Mouse (Mus musculus) hindbrain, embryonic 11.5 days (tissue): ENCODE results near the gene Slc30a2. TPM values are rescaled to one million over a fixed set of nuclear protein-coding genes. Genes with fewer than 3 reads are reported as not detected.

Source experiments
- ATAC-seq: fragments of 200-750 bp; cut with Nextera tagmentation; 2 replicates; pipeline ENCODE4 v1.8.0; 2017; ENCODE audit warnings: mild to moderate bottlenecking, moderate TSS enrichment, moderate library complexity; ENCODE audit not compliant: low FRiP score
- DNase-seq: peaks from one replicate; pipeline ENCODE4 v3.0.0-alpha.2; 2015; ENCODE audit warnings: low spot score
- H3K27ac ChIP-seq: fragments of 300-500 bp; sonication (generic); 2 replicates; pipeline ENCODE4 v1.5.1; 2014; ENCODE audit warnings: mild to moderate bottlenecking, low read depth, low read length
- H3K27me3 ChIP-seq: fragments of 300-500 bp; sonication (generic); 2 replicates; pipeline ENCODE4 v1.6.1; 2014; ENCODE audit warnings: mild to moderate bottlenecking, low read length, moderate library complexity, mixed read lengths; ENCODE audit not compliant: control insufficient read depth, insufficient read depth
- H3K36me3 ChIP-seq: fragments of 300-500 bp; sonication (generic); 2 replicates; pipeline ENCODE4 v1.6.1; 2014; ENCODE audit warnings: mild to moderate bottlenecking, low read length, moderate library complexity, mixed read lengths; ENCODE audit not compliant: control insufficient read depth, insufficient read depth
- H3K4me1 ChIP-seq: fragments of 300-500 bp; sonication (generic); replicated peaks from 2 replicates; pipeline ENCODE4 v1.6.1; 2014; ENCODE audit warnings: low read length, mixed read lengths; ENCODE audit not compliant: control insufficient read depth, insufficient read depth
- H3K4me2 ChIP-seq: fragments of 300-500 bp; sonication (generic); replicated peaks from 2 replicates; pipeline ENCODE4 v1.6.1; 2014; ENCODE audit warnings: mild to moderate bottlenecking, low read depth, low read length
- H3K4me3 ChIP-seq: fragments of 300-500 bp; sonication (generic); 2 replicates; pipeline ENCODE4 v1.5.1; 2014; ENCODE audit warnings: low read depth, low read length
- H3K9ac ChIP-seq: fragments of 300-500 bp; sonication (generic); 2 replicates; pipeline ENCODE4 v1.6.1; 2014; ENCODE audit warnings: low read depth, low read length
- H3K9me3 ChIP-seq: fragments of 300-500 bp; sonication (generic); 2 replicates; pipeline ENCODE4 v1.6.1; 2016; ENCODE audit warnings: low read length; ENCODE audit not compliant: control insufficient read depth
- WGBS: fragments of 180-500 bp; shearing (Covaris S2); extraction: QIAGEN DNeasy Blood & Tissue Kit; methylation state at CpG from one replicate; pipeline ENCODE4 v1.1.7; 2014; 5-methylcytosine and 5-hydroxymethylcytosine counted together
- polyA plus RNA-seq: library from polyadenylated mRNA; unstranded; fragments of >200 nt; fragmentation: Nextera tagmentation; extraction: Ambion mirVana; gene quantifications from 2 replicates; pipeline ENCODE4 v1.2.1, GENCODE M21; 2014

Gene Slc30a2
- polyA plus RNA-seq, 1 experiment from 2014 or later, result not detected

- no peaks in the 10 kb centered on the region; the same call in 1 of the 2 replicates for H3K4me1 ChIP-seq
- DNase-seq (peak; percentile 58), ATAC-seq (no peak)
- no peak overlapping the region for H3K9ac ChIP-seq
- H3K4me3 ChIP-seq, result no peak overlapping the region
- H3K4me2 ChIP-seq, result no peak overlapping the region
- no peaks in the 10 kb centered on the region for H3K27me3 ChIP-seq
- H3K36me3 ChIP-seq, result no peaks in the 10 kb centered on the region
- no peaks in the 10 kb centered on the region for H3K9me3 ChIP-seq
- 23% methylated on average over 12 of the region's 12 CpGs for WGBS
- no peak overlapping the region for H3K27ac ChIP-seq
Observed at GRCm38 (mm10) chr4:134393026-134393425, 50.0 kb downstream of the Slc30a2 start.

DNA sequence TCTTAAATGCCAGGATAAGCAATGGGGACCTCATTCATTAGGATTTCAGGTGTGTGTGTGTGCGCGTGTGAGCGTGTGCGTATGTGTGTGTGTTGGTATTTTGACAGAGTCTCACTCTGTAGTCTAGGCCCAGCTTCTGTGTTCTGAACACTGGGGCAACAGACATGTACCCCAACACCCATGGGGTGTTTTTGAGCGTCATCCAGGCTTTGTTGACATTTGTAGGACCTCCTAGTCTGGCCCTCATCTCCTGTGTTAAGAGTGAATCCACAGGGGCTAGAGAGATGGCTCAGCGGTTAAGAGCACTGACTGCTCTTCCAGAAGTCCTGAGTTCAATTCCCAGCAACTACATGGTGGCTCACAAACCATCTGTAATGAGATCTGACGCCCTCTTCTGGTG, 52.2 kb downstream of the Slc30a2 start:
- H3K4me2 ChIP-seq, result no peak overlapping the region
- WGBS, result 94% methylated on average over 7 of the region's 7 CpGs
- H3K9me3 ChIP-seq, result no peaks in the 10 kb centered on the region

GRCm38 (mm10) chr4:134395977-134396825, 53.2 kb downstream of the Slc30a2 start, which contains the start of gene Pafah2:
Gene Pafah2 (plus strand): TSS chr4:134396320.
- H3K4me2 ChIP-seq, result peak within 1 kb of the TSS; percentile 85
- no peaks in the 10 kb centered on the region for H3K27me3 ChIP-seq
- 1% methylated on average over 31 of the region's 31 CpGs for WGBS
- DNase-seq (peak; percentile 96), ATAC-seq (peak; percentile 97)
- no peak within 1 kb of the TSS for H3K27ac ChIP-seq
- no peaks in the 10 kb centered on the region for H3K36me3 ChIP-seq
- peak within 1 kb of the TSS; percentile 49 for H3K4me3 ChIP-seq
- H3K9me3 ChIP-seq, result no peaks in the 10 kb centered on the region
- H3K9ac ChIP-seq, result peak within 1 kb of the TSS; percentile 65
- H3K4me1 ChIP-seq, result peaks cover 3% of the 10 kb centered on the region

More for the DNA sequence above, 52.2 kb downstream of the Slc30a2 start:
- no peak overlapping the region for H3K9ac ChIP-seq
- no peak for ATAC-seq
- H3K27me3 ChIP-seq, result no peaks in the 10 kb centered on the region
- no peak for DNase-seq
- no peaks in the 10 kb centered on the region; the same call in 1 of the 2 replicates for H3K4me1 ChIP-seq
- no peak overlapping the region for H3K27ac ChIP-seq
- no peaks in the 10 kb centered on the region for H3K36me3 ChIP-seq
- H3K4me3 ChIP-seq, result no peak overlapping the region

GRCm38 (mm10) chr4:134397121-134397520, 54.1 kb downstream of the Slc30a2 start:
- no peak overlapping the region for H3K27ac ChIP-seq
- WGBS, result 36% methylated on average over 7 of the region's 7 CpGs
- H3K9me3 ChIP-seq, result no peaks in the 10 kb centered on the region
- H3K9ac ChIP-seq, result no peak overlapping the region
- no peaks in the 10 kb centered on the region for H3K27me3 ChIP-seq
- no peak overlapping the region for H3K4me2 ChIP-seq
- DNase-seq, result no peak
- H3K4me3 ChIP-seq, result no peak overlapping the region
- H3K4me1 ChIP-seq, result peaks cover 5% of the 10 kb centered on the region
- no peak for ATAC-seq
- H3K36me3 ChIP-seq, result no peaks in the 10 kb centered on the region

DNA sequence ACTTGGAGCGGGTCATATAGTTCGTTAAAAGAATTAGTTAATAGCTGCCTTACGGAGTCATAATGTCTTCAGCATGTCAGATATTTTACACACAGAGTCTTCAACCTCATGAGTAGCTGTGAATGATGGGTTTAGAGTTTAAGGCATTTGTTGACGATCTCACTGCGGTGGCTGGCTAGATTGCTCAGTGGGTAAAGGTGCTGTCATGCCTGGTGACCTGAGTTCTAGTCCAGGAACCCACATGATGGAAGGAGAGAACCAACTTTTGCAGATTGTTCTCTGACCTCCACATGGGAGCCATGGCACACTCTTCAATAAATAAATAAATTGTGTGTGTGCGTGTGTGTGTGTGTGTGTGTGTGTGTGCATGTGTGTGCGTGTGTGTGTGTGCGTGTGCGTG, 54.8 kb downstream of the Slc30a2 start:
- Histone ChIP-seq H3K4me1 (peaks cover 5% of the 10 kb centered on the region), H3K27ac (no peak overlapping the region), H3K4me3 (no peak overlapping the region), H3K27me3 (no peaks in the 10 kb centered on the region), H3K9me3 (no peaks in the 10 kb centered on the region), H3K9ac (no peak overlapping the region), H3K36me3 (no peaks in the 10 kb centered on the region), H3K4me2 (no peak overlapping the region)
- ATAC-seq, result no peak
- DNase-seq, result no peak
- WGBS, result 90% methylated on average over 9 of the region's 9 CpGs

- ATAC-seq, result no peak
Observed at GRCm38 (mm10) chr4:134400206-134400605, 57.2 kb downstream of the Slc30a2 start.

GRCm38 (mm10) chr4:134401181-134401661, 58.2 kb downstream of the Slc30a2 start:
- peaks cover 5% of the 10 kb centered on the region for H3K4me1 ChIP-seq
- H3K27me3 ChIP-seq, result no peaks in the 10 kb centered on the region
- H3K27ac ChIP-seq, result no peak overlapping the region
- peak; percentile 66 for DNase-seq
- peak overlapping the region; percentile 39 for H3K4me2 ChIP-seq
- H3K36me3 ChIP-seq, result no peaks in the 10 kb centered on the region
- peak overlapping the region; percentile 22; the same call in 1 of the 2 replicates for H3K4me3 ChIP-seq
- 11% methylated on average over 19 of the region's 19 CpGs for WGBS
- 0 out of 2 replicates have a peak overlapping the region, but pooled peaks have one; percentile 36 for H3K9ac ChIP-seq
- peak; percentile 80 for ATAC-seq
- no peaks in the 10 kb centered on the region for H3K9me3 ChIP-seq

More at GRCm38 (mm10) chr4:134400206-134400605, 57.2 kb downstream of the Slc30a2 start:
- Histone ChIP-seq H3K4me3 (no peak overlapping the region), H3K9me3 (no peaks in the 10 kb centered on the region), H3K4me1 (peaks cover 5% of the 10 kb centered on the region), H3K4me2 (no peak overlapping the region), H3K36me3 (no peaks in the 10 kb centered on the region), H3K27me3 (no peaks in the 10 kb centered on the region), H3K27ac (no peak overlapping the region), H3K9ac (no peak overlapping the region)
- 36% methylated on average over 5 of the region's 5 CpGs for WGBS
- DNase-seq, result no peak

- H3K36me3 ChIP-seq, result no peaks in the 10 kb centered on the region
- no peaks in the 10 kb centered on the region for H3K9me3 ChIP-seq
- WGBS, result 71% methylated on average over 16 of the region's 16 CpGs
- no peaks in the 10 kb centered on the region for H3K27me3 ChIP-seq
- H3K4me1 ChIP-seq, result peaks cover 5% of the 10 kb centered on the region
- H3K4me2 ChIP-seq, result no peak overlapping the region
- no peak overlapping the region for H3K27ac ChIP-seq
- ATAC-seq, result peak; percentile 43; the same call in 1 of the 2 replicates
- H3K4me3 ChIP-seq, result no peak overlapping the region
- no peak for DNase-seq
- no peak overlapping the region for H3K9ac ChIP-seq
Observed at GRCm38 (mm10) chr4:134401856-134402570, 59.0 kb downstream of the Slc30a2 start.
